ENCODE assay signal across 8 mouse cellular contexts in genomic region chr5:52910159-52910591, GRCm38 (mm10).
A peak's percentile ranks its signal among the peaks of the same experiment; 100 is the strongest.
DNase-seq lines count a peak whose midpoint lies in the region; ATAC-seq lines count a peak whose summit lies in the region.

No protein-coding gene starts in this region.

- 0 out of 2 replicates have a peak, but pooled peaks have one; percentile 50 for ATAC-seq in heart, embryonic 15.5 days (replicated peaks; ENCODE audit: insufficient number of reproducible peaks, insufficient read depth, low FRiP score, low read depth)
- ATAC-seq in liver, embryonic 15.5 days (ENCODE audit: insufficient read depth) = no peak

- 0 out of 2 replicates have a peak overlapping the region, but pooled peaks have one; percentile 1 for H3K9ac ChIP-seq in heart, embryonic 15.5 days
- no peak overlapping the region for H3K9ac ChIP-seq in liver, embryonic 15.5 days

- WGBS in heart, embryonic 15.5 days = 12% methylated on average over 12 of the region's 12 CpGs
- 13% methylated on average over 12 of the region's 12 CpGs for WGBS in liver, embryonic 15.5 days (ENCODE audit: insufficient replicate concordance)

- DNase-seq in ovary, postnatal 36 days (ENCODE audit: low spot score) = peak; percentile 11
- no peak for DNase-seq in ovary, adult 18-20 months (ENCODE audit: low spot score)
- DNase-seq in adrenal gland, postnatal 36 days = peak; percentile 43 to 66
- peak; percentile 32 to 38 for DNase-seq in natural killer cell, adult 2 months (ENCODE audit: low spot score in 2 of 2)
- no peak for DNase-seq in cerebellum, adult 18-20 months
- DNase-seq in gastrocnemius, adult 8-10 months (ENCODE audit: low spot score in 2 of 2) = no peak

- no peaks in the 10 kb centered on the region for H3K36me3 ChIP-seq in heart, embryonic 15.5 days
- H3K36me3 ChIP-seq in liver, embryonic 15.5 days (replicated peaks) = no peaks in the 10 kb centered on the region

- no peaks in the 10 kb centered on the region for H3K27me3 ChIP-seq in heart, embryonic 15.5 days
- H3K27me3 ChIP-seq in liver, embryonic 15.5 days = no peaks in the 10 kb centered on the region

- peak overlapping the region; percentile 37 for H3K4me3 ChIP-seq in heart, embryonic 15.5 days
- H3K4me3 ChIP-seq in liver, embryonic 15.5 days (replicated peaks) = peak overlapping the region; percentile 19

- peak overlapping the region; percentile 61 for H3K4me2 ChIP-seq in heart, embryonic 15.5 days
- H3K4me2 ChIP-seq in liver, embryonic 15.5 days = peak overlapping the region; percentile 47

- H3K4me1 ChIP-seq in heart, embryonic 15.5 days (replicated peaks) = no peaks in the 10 kb centered on the region
- no peaks in the 10 kb centered on the region for H3K4me1 ChIP-seq in liver, embryonic 15.5 days (replicated peaks)

- H3K9me3 ChIP-seq in heart, embryonic 15.5 days (replicated peaks) = no peaks in the 10 kb centered on the region
- no peaks in the 10 kb centered on the region for H3K9me3 ChIP-seq in liver, embryonic 15.5 days (replicated peaks)

- H3K27ac ChIP-seq in heart, embryonic 15.5 days = no peak overlapping the region
- H3K27ac ChIP-seq in liver, embryonic 15.5 days (replicated peaks) = no peak overlapping the region

Comparison
In these comparisons a context has a peak if more than half of its experiments do, and no peak if none do; other contexts are left out.
1. DNase-seq: peak in ovary, postnatal 36 days (single experiment), adrenal gland, postnatal 36 days (2 of 2) and natural killer cell, adult 2 months (2 of 2); none in ovary, adult 18-20 months (single experiment), cerebellum, adult 18-20 months (0 of 2) and gastrocnemius, adult 8-10 months (0 of 2).